Mouse (Mus musculus) testis, adult 2 months (tissue): ENCODE data around the gene Gm7271. TPM values are rescaled to one million over a fixed set of nuclear protein-coding genes. Genes with fewer than 3 reads are reported as not detected.

ENCODE experiments used
- H3K27ac ChIP-seq: fragments of 200-500 bp; 2 replicates; pipeline ENCODE4 v1.5.1; 2012; ENCODE audit warnings: low read depth, low read length; ENCODE audit not compliant: control insufficient read depth, insufficient read depth
- H3K27me3 ChIP-seq: fragments of 200-500 bp; 2 replicates; pipeline ENCODE4 v1.6.1; 2012; ENCODE audit warnings: mild to moderate bottlenecking, low read length, moderate library complexity; ENCODE audit not compliant: control insufficient read depth, insufficient read depth
- H3K36me3 ChIP-seq: fragments of 200-500 bp; 2 replicates; pipeline ENCODE4 v1.6.1; 2012; ENCODE audit warnings: mild to moderate bottlenecking, low read length; ENCODE audit not compliant: control insufficient read depth, insufficient read depth
- H3K4me1 ChIP-seq: fragments of 200-500 bp; 2 replicates; pipeline ENCODE4 v1.6.1; 2012; ENCODE audit warnings: low read length; ENCODE audit not compliant: control insufficient read depth, insufficient read depth
- H3K4me3 ChIP-seq: fragments of 200-500 bp; 2 replicates; pipeline ENCODE4 v1.5.1; 2012; ENCODE audit warnings: low read depth, mild to moderate bottlenecking, low read length, moderate library complexity, mixed read lengths; ENCODE audit not compliant: control insufficient read depth
- CTCF ChIP-seq: fragments of 200-500 bp; IDR thresholded peaks from 2 replicates; pipeline ENCODE4 v1.5.1; 2012; ENCODE audit warnings: low read depth, mild to moderate bottlenecking, inconsistent platforms, low read length, moderate library complexity; ENCODE audit not compliant: control insufficient read depth, insufficient read depth, insufficient replicate concordance
- POLR2A ChIP-seq: fragments of 200-500 bp; IDR thresholded peaks from 2 replicates; pipeline ENCODE4 v1.6.1; 2012; ENCODE audit warnings: low read depth, mild to moderate bottlenecking, inconsistent platforms, low read length, moderate library complexity; ENCODE audit not compliant: control insufficient read depth
- polyA plus RNA-seq: library from polyadenylated mRNA; depleted of rRNA; stranded (reverse); fragments of >200 nt; gene quantifications from 2 replicates; pipeline ENCODE4 v1.2.3, GENCODE M21; 2012; rRNA removed

Gene Gm7271
- not detected in 2 replicates for polyA plus RNA-seq

DNA sequence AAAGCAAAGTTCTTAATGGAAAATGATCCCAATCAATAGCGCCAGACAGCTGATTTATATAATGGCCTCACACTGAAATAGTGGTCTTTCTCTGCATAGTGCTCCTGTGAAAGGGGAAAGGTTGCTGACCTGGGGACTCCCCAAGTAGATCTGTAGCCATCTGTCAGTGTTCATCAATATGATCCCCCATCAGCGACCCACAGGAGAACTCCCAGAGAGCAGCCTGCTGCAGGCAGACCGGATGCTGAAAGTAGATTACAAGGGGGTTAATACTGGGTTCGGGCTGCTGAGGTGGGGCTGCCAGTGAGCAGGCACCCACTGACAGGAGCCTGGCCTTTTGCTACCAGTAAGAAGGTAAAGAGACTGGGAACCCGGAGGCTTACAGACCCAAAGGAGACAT, at the start of gene Gm7271:
Gm7271 (plus strand) TSS at position 230 of the 400 bp plus-strand sequence.
- Histone ChIP-seq H3K36me3 (no peaks in the 10 kb centered on the region), H3K27ac (no peak within 1 kb of the TSS), H3K27me3 (no peaks in the 10 kb centered on the region), H3K4me1 (no peaks in the 10 kb centered on the region), H3K4me3 (no peak within 1 kb of the TSS)
- no peak for TF ChIP-seq POLR2A
- no peak for TF ChIP-seq CTCF

DNA sequence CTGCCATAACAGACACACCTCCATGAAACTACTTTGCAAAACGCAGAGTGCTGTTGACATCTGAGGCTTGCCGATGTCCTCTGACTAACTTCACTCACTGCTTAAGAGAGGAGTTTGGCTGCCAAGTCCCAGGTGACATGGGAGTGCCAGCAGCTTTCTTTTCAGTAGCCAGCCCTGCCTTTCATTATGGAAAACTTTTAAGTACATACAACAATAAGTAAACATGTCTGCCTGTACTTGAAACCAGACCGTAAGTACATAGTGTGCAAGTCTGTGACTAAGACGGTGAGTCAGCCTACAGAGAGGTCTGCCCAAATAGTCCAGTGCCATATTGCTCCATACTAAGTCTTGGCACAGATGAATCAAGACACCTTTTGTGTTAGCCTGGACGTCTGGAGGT, 46.7 kb upstream of the Gm7271 start:
- no peaks in the 10 kb centered on the region for H3K4me1 ChIP-seq
- H3K27me3 ChIP-seq = no peaks in the 10 kb centered on the region
- no peak overlapping the region for H3K27ac ChIP-seq
- no peaks in the 10 kb centered on the region for H3K36me3 ChIP-seq
- no peak overlapping the region for H3K4me3 ChIP-seq
- TF ChIP-seq CTCF (no peak), POLR2A (no peak)

DNA sequence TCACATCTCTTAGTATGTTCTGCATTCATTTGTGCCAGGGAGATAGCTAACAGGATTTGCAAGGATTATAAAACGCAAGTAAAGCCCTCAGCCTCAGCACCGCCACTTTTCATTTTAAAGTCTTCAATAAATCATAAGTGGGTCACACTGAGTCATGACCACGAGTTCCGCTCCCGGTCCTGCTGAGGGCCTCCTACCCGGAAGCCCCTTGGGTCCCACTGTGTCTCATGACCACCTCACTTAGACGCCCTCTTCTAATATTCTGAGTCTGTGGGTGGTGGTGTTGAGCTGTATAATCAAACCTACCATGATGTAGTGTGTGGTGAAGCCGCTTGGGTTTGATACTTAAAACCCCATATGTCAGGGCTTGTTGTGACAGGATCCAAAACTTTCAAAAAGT, 46.1 kb upstream of the Gm7271 start:
- Histone ChIP-seq H3K4me1 (no peaks in the 10 kb centered on the region), H3K36me3 (no peaks in the 10 kb centered on the region), H3K4me3 (no peak overlapping the region), H3K27me3 (no peaks in the 10 kb centered on the region), H3K27ac (no peak overlapping the region)
- no peak for TF ChIP-seq POLR2A
- no peak for TF ChIP-seq CTCF

DNA sequence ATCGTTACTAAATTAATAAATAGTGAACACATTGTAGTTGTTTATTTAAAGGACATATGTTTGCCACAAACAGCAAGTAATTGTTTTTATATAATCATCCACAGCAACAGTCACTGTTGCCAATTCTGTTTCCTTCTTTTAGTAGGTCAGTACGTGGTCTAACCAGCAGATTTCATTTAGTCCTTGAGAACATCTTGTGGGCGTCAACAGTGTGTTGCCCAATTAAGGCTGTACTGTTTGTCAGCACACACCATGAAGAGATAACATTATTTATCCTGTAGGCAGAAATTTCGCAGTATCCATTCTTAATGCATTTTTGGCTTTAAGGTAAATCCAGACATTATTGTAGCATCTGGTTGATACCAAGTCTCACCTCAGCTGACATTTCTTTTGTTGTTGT, 42.4 kb upstream of the Gm7271 start:
- no peak for TF ChIP-seq POLR2A
- TF ChIP-seq CTCF = no peak
- Histone ChIP-seq H3K36me3 (no peaks in the 10 kb centered on the region), H3K27ac (no peak overlapping the region; the same call in 1 of the 2 replicates), H3K27me3 (no peaks in the 10 kb centered on the region), H3K4me1 (no peaks in the 10 kb centered on the region), H3K4me3 (no peak overlapping the region)

DNA sequence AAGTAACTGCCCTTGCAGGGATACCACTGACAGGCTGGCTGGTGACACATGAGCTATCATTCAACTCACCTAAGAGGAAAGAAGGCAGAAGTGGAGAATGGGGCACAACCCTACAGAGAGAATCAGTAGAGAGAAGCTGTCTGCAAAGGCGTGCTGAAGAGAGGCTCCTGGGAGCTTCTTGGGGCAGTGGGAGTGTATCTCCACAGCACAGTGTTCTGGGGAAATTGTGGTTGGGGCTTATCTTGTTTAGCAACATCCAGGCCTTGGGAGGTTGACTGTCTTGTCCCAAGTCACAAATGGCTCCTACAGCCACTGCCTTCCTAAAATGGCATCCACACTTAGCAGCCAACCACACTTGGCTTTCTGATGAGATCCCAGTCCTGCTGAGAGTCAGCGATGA, 8.9 kb upstream of the Gm7271 start:
- H3K4me1 ChIP-seq = no peaks in the 10 kb centered on the region
- H3K36me3 ChIP-seq = no peaks in the 10 kb centered on the region
- no peak for TF ChIP-seq CTCF
- no peaks in the 10 kb centered on the region for H3K27me3 ChIP-seq
- H3K27ac ChIP-seq = no peak overlapping the region
- no peak overlapping the region for H3K4me3 ChIP-seq

DNA sequence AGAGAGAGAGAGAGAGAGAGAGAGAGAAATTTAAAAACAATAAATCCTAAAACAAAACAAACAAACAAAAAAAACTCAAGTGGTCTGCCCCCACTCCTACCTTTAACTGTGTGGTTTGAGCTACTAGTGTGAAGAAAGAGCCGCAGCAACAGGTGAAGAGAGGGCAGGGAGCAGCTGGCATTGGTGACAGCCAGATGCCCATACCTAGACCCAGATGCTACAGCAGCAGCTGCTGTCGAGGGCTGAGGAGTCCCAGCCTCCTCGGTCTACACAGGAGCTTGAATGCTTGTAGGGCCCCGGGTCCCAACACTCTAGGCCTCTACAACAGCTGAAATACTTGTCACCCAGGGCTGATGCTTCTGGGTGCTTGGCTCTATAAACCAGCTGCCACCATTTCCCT, 7.0 kb upstream of the Gm7271 start:
- no peaks in the 10 kb centered on the region for H3K36me3 ChIP-seq
- no peak overlapping the region for H3K27ac ChIP-seq
- TF ChIP-seq POLR2A = no peak
- TF ChIP-seq CTCF = no peak
- no peak overlapping the region for H3K4me3 ChIP-seq
- H3K27me3 ChIP-seq = no peaks in the 10 kb centered on the region
- H3K4me1 ChIP-seq = no peaks in the 10 kb centered on the region

DNA sequence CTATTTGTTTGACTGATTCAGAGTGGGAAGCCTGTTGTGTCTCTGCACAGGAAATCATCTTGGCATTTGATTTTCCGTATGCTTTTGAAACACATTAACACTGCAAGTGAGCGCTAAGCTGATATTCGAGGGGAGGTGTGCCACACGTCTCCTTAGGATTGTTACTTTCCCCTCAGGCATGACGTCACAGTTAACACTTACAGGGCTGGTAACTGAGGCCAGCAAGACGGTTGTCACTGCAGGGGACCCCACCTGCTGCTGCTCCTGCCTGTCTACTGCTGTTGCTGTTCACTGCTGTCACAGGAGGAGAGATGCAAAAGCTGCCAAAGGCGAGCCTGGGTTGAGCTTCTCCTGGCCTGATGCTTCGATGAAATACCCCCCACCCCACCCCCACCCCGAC, 6.1 kb upstream of the Gm7271 start:
- Histone ChIP-seq H3K27ac (no peak overlapping the region), H3K4me3 (no peak overlapping the region), H3K36me3 (no peaks in the 10 kb centered on the region), H3K4me1 (no peaks in the 10 kb centered on the region), H3K27me3 (no peaks in the 10 kb centered on the region)
- TF ChIP-seq POLR2A = no peak
- no peak for TF ChIP-seq CTCF

DNA sequence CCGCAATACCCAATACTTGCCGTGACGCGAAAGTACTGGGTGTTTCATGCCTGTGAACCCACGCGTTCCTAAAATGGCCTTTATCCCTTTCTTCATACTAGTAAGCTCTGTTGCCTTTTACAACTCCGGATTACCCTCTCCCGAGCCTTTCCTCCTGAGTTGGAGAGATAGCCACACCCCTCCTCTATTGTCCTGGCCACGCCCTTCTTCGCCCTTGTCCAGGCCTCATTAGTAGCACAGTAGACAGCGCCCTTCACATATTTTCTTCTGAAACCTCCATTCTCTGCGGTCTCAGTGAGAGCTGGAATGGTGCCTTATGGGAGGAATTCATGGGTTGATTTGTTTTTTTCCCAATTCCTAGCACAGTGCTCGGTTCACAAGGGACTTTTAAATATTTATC, 11.3 kb downstream of the Gm7271 start:
- Histone ChIP-seq H3K27me3 (no peaks in the 10 kb centered on the region), H3K4me1 (no peaks in the 10 kb centered on the region; the same call in 1 of the 2 replicates), H3K4me3 (no peak overlapping the region), H3K27ac (no peak overlapping the region), H3K36me3 (no peaks in the 10 kb centered on the region)
- TF ChIP-seq CTCF = no peak
- TF ChIP-seq POLR2A = no peak

DNA sequence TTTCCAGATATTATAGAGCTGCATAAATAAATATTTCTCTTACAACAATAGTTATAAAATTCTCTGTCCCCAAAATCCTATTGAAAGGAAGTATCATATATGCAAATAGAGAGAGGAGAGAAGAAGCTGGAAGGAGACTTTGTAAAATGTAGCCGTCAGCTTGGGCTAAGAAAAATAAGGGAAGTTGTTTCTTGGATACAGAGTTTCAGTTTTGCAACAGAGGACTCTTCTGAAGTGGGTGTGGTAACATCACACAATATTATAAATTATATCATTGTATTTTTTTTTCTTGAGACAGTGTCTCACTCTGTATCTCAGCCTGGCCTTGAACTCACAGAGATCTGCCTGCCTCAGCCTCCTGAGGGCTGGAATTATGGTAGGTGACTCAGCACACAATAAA, 38.6 kb downstream of the Gm7271 start:
- Histone ChIP-seq H3K27me3 (no peaks in the 10 kb centered on the region), H3K4me3 (peak overlapping the region; percentile 44; the same call in 1 of the 2 replicates), H3K27ac (no peak overlapping the region), H3K4me1 (no peaks in the 10 kb centered on the region), H3K36me3 (no peaks in the 10 kb centered on the region)
- TF ChIP-seq POLR2A (no peak), CTCF (no peak)
